Mouse (Mus musculus) kidney, adult 2 months (tissue): ENCODE measurements around the gene Fthl17d.

Experiments used
- CTCF ChIP-seq: fragments of 200-500 bp; conservative IDR thresholded peaks from 2 replicates; pipeline ENCODE4 v1.5.1; 2011; ENCODE audit warnings: low read depth, mild to moderate bottlenecking, control low read depth, low read length, moderate library complexity, mixed read lengths; ENCODE audit not compliant: insufficient read depth, insufficient read length
- POLR2A ChIP-seq: fragments of 200-500 bp; IDR thresholded peaks from one replicate; pipeline ENCODE4 v1.6.1; 2011; ENCODE audit warnings: low read depth, low read length, control low read depth

- TF ChIP-seq CTCF (no peak), POLR2A (no peak)
Measured at GRCm38 (mm10) chrX:8944041-8944440, 42.5 kb downstream of the Fthl17d start.
